Mouse (Mus musculus) thymus, adult 2 months (tissue): Measurements from ENCODE around the gene Ireb2. TPM values are rescaled to one million over a fixed set of nuclear protein-coding genes. Genes with fewer than 3 reads are reported as not detected.

ENCODE experiments used
- DNase-seq: peaks from one replicate; pipeline ENCODE4 v3.0.0; 2021
- H3K27ac ChIP-seq: fragments of 200-500 bp; 2 replicates; pipeline ENCODE4 v1.5.1; 2012; ENCODE audit warnings: low read length, control low read depth; ENCODE audit not compliant: control insufficient read depth, insufficient read depth
- H3K27me3 ChIP-seq: fragments of 200-500 bp; 2 replicates; pipeline ENCODE4 v1.6.1; 2012; ENCODE audit warnings: mild to moderate bottlenecking, low read length, moderate library complexity, mixed read lengths; ENCODE audit not compliant: control insufficient read depth, insufficient read depth
- H3K36me3 ChIP-seq: fragments of 200-500 bp; 2 replicates; pipeline ENCODE4 v1.6.1; 2012; ENCODE audit warnings: mild to moderate bottlenecking, low read length, moderate library complexity; ENCODE audit not compliant: control insufficient read depth, insufficient read depth
- H3K4me1 ChIP-seq: fragments of 200-500 bp; replicated peaks from 2 replicates; pipeline ENCODE4 v1.6.1; 2012; ENCODE audit warnings: low read length; ENCODE audit not compliant: control insufficient read depth, insufficient read depth
- H3K4me3 ChIP-seq: fragments of 200-500 bp; 2 replicates; pipeline ENCODE4 v1.5.1; 2012; ENCODE audit warnings: mild to moderate bottlenecking, low read length, control low read depth, moderate library complexity; ENCODE audit not compliant: control insufficient read depth, insufficient read depth
- CTCF ChIP-seq: fragments of 200-500 bp; IDR thresholded peaks from 2 replicates; pipeline ENCODE4 v1.5.1; 2012; ENCODE audit warnings: mild to moderate bottlenecking, control low read depth, low read length, moderate library complexity, borderline replicate concordance; ENCODE audit not compliant: control insufficient read depth, poor library complexity, insufficient read depth; ENCODE audit errors: extremely low read depth
- POLR2A ChIP-seq: fragments of 200-500 bp; IDR thresholded peaks from 2 replicates; pipeline ENCODE4 v1.6.1; 2012; ENCODE audit warnings: mild to moderate bottlenecking, low read length, control low read depth, moderate library complexity; ENCODE audit not compliant: control insufficient read depth, poor library complexity, insufficient read depth; ENCODE audit errors: extremely low read depth
- WGBS: fragments of 180-500 bp; shearing (Covaris S2); methylation state at CpG from one replicate; pipeline ENCODE4 v1.1.7; 2018; 5-methylcytosine and 5-hydroxymethylcytosine counted together
- polyA plus RNA-seq: library from polyadenylated mRNA; depleted of rRNA; stranded (reverse); fragments of >200 nt; gene quantifications from 2 replicates; pipeline ENCODE4 v1.2.3, GENCODE M21; 2012

The Ireb2 gene
- polyA plus RNA-seq, 1 experiment: 11.5 TPM

- Histone ChIP-seq H3K27ac (no peak overlapping the region), H3K4me3 (no peak overlapping the region), H3K36me3 (peaks cover 75% of the 10 kb centered on the region), H3K4me1 (no peaks in the 10 kb centered on the region), H3K27me3 (no peaks in the 10 kb centered on the region)
- no peak for DNase-seq
- TF ChIP-seq CTCF (no peak), POLR2A (no peak)
- 95% methylated on average over 3 of the region's 3 CpGs for WGBS
Observed at GRCm38 (mm10) chr9:54897097-54897496, 33.5 kb downstream of the Ireb2 start.

GRCm38 (mm10) chr9:54909446-54909845 lies 45.9 kb downstream of the Ireb2 start:
- 97% methylated on average over 5 of the region's 5 CpGs for WGBS
- no peak for TF ChIP-seq POLR2A
- TF ChIP-seq CTCF: no peak
- no peaks in the 10 kb centered on the region for H3K27me3 ChIP-seq
- H3K36me3 ChIP-seq: peaks cover 43% of the 10 kb centered on the region
- no peak overlapping the region for H3K4me3 ChIP-seq
- no peak for DNase-seq
- H3K27ac ChIP-seq: no peak overlapping the region
- no peaks in the 10 kb centered on the region for H3K4me1 ChIP-seq

GRCm38 (mm10) chr9:54915576-54915975 lies 52.0 kb downstream of the Ireb2 start:
- no peak for TF ChIP-seq POLR2A
- no peak for TF ChIP-seq CTCF
- H3K4me1 ChIP-seq: peaks cover 6% of the 10 kb centered on the region
- no peaks in the 10 kb centered on the region for H3K27me3 ChIP-seq
- no peaks in the 10 kb centered on the region for H3K36me3 ChIP-seq
- no peak overlapping the region for H3K4me3 ChIP-seq
- WGBS: 83% methylated on average over 7 of the region's 7 CpGs
- no peak overlapping the region for H3K27ac ChIP-seq
- DNase-seq: no peak

GRCm38 (mm10) chr9:54916401-54916800 lies 52.8 kb downstream of the Ireb2 start:
- no peak for TF ChIP-seq CTCF
- TF ChIP-seq POLR2A: no peak
- Histone ChIP-seq H3K27ac (no peak overlapping the region), H3K36me3 (no peaks in the 10 kb centered on the region), H3K4me1 (peaks cover 6% of the 10 kb centered on the region), H3K27me3 (no peaks in the 10 kb centered on the region), H3K4me3 (no peak overlapping the region)
- peak; percentile 4 for DNase-seq
- 88% methylated on average over 8 of the region's 8 CpGs for WGBS

GRCm38 (mm10) chr9:54917010-54917677 lies 53.6 kb downstream of the Ireb2 start, which contains the start of gene Hykk:
Gene Hykk (plus strand): TSS chr9:54917283.
- no peak within 1 kb of the TSS for H3K27ac ChIP-seq

GRCm38 (mm10) chr9:54918191-54918590 lies 54.6 kb downstream of the Ireb2 start:
- TF ChIP-seq POLR2A (no peak), CTCF (no peak)
- WGBS: 86% methylated on average over 2 of the region's 2 CpGs
- H3K27ac ChIP-seq: no peak overlapping the region
- no peak overlapping the region for H3K4me3 ChIP-seq
- H3K36me3 ChIP-seq: no peaks in the 10 kb centered on the region
- DNase-seq: no peak
- H3K4me1 ChIP-seq: peaks cover 6% of the 10 kb centered on the region
- H3K27me3 ChIP-seq: no peaks in the 10 kb centered on the region

More at GRCm38 (mm10) chr9:54917010-54917677, 53.6 kb downstream of the Ireb2 start, which contains the start of gene Hykk:
- TF ChIP-seq CTCF (no peak), POLR2A (no peak)
- DNase-seq: peak; percentile 77
- Histone ChIP-seq H3K27me3 (no peaks in the 10 kb centered on the region), H3K4me3 (peak within 1 kb of the TSS; percentile 43), H3K36me3 (no peaks in the 10 kb centered on the region), H3K4me1 (peaks cover 6% of the 10 kb centered on the region)
- 3% methylated on average over 34 of the region's 34 CpGs for WGBS

GRCm38 (mm10) chr9:54918781-54919180 lies 55.2 kb downstream of the Ireb2 start:
- no peak for DNase-seq
- Histone ChIP-seq H3K36me3 (no peaks in the 10 kb centered on the region), H3K4me3 (no peak overlapping the region), H3K27ac (no peak overlapping the region), H3K27me3 (no peaks in the 10 kb centered on the region), H3K4me1 (peaks cover 6% of the 10 kb centered on the region)
- 97% methylated on average over 5 of the region's 5 CpGs for whole genome bisulfite sequencing
- TF ChIP-seq CTCF (no peak), POLR2A (no peak)
